Mouse (Mus musculus) thymus, postnatal 14 days (tissue): ENCODE results near the gene Snx33.
"Not testable (repeated sequence)": the region's sequence is repeated elsewhere in the genome, so short reads cannot be mapped to it uniquely, and the experiment has no call there.

Source experiments
- DNase-seq: peaks from one replicate; pipeline ENCODE4 v3.0.0; 2021

Gene Snx33

GRCm38 (mm10) chr9:56928041-56928811 is at the start of gene Snx33:
Gene Snx33, minus strand, starts transcription at chr9:56928371.
- DNase-seq: peak; percentile 88

DNA sequence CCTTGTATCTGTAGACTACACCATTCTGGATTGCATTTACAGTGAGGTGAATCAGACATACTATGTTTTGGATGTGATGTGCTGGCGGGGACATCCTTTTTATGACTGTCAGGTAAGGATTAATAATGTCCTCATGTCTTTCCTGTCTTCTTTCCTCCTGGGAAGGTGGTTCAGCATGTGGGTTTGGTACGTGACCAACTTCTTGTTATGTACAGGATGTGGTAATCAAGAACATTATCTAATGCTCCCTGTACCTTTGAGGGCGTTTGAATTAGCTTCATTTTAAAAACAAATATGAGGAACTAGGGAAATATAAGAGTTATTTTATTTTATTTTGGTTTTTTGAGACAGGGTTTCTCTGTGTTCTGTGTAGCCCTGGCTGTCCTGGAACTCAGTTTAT is 47.0 kb upstream of the Snx33 start:
- no peak for DNase-seq

DNA sequence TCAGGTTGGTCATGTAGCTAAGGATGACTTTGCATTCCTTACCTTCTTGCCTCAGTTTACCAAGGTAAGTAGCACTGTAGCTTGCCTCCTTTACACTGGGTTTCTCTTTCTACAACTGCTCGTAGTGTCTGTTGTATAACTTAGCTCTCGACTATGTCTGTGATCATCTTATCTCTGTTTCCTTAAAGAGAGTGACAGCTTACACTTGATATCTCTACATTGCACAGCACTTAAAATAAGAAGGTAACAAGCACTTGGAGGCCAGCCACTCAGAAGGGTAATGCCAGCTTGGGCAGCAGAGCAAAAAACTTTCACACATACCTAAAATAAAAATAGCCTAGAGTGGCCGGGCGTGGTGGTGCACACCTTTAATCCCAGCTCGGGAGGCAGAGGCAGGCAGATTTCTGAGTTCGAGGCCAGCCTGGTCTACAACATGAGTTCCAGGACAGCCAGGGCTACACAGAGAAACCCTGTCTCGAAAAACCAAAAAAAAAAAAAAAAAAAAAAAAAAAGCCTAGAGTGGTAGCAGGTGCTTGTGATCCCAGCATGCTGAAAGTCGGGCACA is 45.9 kb upstream of the Snx33 start:
- DNase-seq: no peak

DNA sequence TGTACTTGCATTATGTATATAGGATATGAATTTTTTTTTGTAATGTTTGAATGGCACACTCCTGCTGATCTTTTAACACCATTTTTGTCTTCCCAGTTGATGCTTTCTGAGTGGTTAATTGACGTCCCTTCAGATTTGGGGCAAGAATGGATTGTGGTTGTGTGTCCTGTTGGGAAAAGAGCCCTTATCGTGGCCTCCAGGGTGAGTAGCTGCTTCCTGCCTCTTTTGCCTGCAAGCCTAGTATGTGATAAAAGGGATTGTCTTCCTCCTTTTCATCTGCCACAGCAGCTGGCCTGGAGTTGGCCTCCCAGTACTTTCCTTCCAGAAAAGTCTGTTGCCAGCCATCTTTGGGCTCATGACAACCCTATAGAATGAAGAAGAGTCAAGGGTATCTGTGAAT is 42.0 kb upstream of the Snx33 start:
- no peak for DNase-seq

GRCm38 (mm10) chr9:56961591-56961990 is 33.4 kb upstream of the Snx33 start:
- DNase-seq: no peak

GRCm38 (mm10) chr9:56958689-56959088 is 30.5 kb upstream of the Snx33 start:
- no peak for DNase-seq

- no peak for DNase-seq
Observed at GRCm38 (mm10) chr9:56956966-56957675, 28.9 kb upstream of the Snx33 start.

DNA sequence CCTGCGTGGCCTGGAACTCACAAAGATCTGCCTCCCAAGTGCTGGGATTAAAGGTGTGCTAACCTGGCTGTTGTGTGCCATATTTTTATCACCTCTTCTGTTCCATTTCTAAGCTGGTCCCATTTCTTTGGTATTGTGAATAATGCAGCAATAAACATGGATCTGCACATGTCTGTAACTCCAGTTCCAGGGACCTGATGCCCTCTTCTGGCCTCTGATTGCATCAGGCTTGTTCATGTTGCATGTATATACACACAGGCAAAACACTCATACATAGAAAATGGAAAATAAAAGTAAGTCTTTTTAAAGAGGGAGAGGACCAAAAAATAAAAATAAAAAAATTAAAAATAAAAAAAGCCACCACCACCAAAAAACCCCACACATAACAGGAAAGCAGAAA is 25.4 kb upstream of the Snx33 start:
- no peak for DNase-seq

DNA sequence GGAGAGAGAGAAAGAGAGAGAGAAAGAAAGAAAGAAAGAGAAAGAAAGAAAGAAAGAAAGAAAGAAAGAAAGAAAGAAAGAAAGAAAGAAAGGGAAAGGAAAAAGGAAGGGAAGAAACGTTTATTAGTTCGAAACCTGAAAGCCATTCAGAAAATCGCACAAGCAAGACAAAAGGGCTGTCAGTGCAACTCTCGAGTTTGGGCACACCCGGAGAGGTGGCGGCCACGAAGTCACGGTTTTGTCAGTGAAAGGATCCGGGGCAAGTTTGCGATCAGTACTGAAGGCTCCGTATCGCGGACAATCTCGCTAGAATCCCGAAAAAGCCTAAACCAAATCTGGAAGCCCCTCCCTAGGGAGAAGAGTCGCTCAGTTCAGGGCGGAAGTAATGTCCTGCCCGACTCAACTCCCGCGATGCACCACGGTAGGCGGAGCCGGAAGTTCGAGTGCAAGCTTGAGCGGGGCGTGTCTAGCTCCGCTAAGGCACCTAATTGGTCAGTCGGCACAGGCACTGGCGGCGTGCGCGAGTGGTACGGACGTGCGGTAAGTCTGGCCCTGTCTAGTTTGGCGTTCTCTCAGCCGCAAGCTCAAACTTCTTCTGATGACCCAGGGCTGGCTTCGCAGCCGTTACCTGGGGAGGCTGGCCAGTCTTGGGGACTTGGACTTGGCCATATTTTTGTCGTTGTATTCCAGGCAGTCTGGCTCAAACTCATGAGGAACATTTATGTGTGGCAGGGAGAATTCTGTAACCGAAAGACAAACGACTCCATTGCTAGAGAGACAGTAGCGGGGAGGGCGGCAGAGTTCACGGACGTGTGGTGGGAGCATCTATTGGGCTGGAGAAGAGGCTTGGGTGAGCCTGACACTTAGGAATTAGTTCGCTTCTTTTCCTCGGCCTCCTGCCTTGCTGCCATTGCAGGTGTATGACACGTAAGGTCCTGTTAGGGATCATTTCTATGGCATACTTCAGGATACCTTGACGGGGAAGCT is 22.5 kb upstream of the Snx33 start, which contains the start of gene Snupn:
TSS of gene Snupn (plus strand) at position 465 of the 987 bp plus-strand sequence.
- peak; percentile 97 for DNase-seq

GRCm38 (mm10) chr9:56949767-56950166 is 21.6 kb upstream of the Snx33 start:
- peak; percentile 11 for DNase-seq

GRCm38 (mm10) chr9:56948699-56949098 is 20.5 kb upstream of the Snx33 start:
- not testable (repeated sequence) for DNase-seq

DNA sequence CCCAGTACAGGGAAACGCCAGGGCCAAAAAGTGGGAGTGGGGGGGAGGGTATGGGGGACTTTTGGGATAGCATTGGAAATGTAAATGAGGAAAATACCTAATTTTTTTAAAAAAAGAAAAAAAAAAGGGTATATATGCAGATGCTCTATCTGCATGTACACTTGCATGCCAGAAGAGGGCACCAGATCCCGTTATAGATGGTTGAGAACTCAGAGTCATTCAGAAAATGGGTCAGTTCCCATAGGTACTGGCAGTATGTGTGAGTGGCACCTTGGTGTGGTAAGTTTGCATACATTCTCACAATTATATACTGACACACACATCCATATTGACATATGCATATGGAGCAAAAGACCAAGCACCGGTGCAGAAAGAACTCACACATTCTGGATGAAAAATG is 19.3 kb upstream of the Snx33 start:
- DNase-seq: peak; percentile 61

GRCm38 (mm10) chr9:56938374-56938773 is 10.2 kb upstream of the Snx33 start:
- no peak for DNase-seq

DNA sequence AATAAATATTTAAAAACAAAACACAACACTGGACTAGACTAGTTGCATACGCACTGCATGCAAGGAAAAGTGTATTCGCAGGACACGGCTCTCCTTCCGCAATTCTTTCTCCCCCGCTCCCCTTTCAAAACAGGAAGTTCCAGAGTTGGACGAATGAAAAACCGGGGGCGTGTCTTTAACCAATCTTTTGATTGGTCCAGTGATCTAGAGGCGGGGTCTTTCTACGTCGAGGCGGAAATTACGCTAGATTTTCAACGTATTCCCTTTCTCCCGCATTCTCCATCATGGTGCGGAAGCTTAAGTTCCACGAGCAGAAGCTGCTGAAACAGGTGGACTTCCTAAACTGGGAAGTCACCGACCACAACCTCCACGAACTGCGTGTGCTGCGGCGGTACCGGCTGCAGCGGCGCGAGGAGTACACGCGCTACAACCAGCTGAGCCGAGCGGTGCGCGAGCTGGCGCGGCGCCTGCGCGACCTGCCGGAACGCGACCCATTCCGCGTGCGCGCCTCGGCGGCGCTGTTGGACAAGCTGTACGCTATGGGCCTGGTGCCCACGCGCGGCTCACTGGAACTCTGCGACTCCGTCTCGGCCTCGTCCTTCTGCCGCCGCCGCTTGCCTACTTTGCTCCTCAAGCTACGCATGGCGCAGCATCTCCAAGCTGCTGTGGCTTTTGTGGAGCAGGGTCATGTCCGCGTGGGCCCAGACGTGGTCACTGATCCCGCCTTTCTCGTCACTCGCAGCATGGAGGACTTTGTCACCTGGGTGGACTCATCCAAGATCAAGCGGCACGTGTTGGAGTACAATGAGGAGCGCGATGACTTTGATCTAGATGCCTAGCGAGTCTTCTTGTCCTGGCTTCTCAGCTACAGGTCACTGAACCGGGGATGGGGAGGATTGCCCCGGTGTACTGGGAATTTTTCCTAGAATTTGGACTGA is 9.3 kb upstream of the Snx33 start, which contains the start of gene Imp3:
TSS of gene Imp3 (plus strand) at position 253 of the 938 bp plus-strand sequence.
- DNase-seq: peak; percentile 93

- no peak for DNase-seq
Observed at GRCm38 (mm10) chr9:56936861-56937222, 8.7 kb upstream of the Snx33 start.

- no peak for DNase-seq
Observed at GRCm38 (mm10) chr9:56930556-56930955, 2.4 kb upstream of the Snx33 start.

- DNase-seq: no peak
Observed at GRCm38 (mm10) chr9:56929496-56929895, 1.3 kb upstream of the Snx33 start.

DNA sequence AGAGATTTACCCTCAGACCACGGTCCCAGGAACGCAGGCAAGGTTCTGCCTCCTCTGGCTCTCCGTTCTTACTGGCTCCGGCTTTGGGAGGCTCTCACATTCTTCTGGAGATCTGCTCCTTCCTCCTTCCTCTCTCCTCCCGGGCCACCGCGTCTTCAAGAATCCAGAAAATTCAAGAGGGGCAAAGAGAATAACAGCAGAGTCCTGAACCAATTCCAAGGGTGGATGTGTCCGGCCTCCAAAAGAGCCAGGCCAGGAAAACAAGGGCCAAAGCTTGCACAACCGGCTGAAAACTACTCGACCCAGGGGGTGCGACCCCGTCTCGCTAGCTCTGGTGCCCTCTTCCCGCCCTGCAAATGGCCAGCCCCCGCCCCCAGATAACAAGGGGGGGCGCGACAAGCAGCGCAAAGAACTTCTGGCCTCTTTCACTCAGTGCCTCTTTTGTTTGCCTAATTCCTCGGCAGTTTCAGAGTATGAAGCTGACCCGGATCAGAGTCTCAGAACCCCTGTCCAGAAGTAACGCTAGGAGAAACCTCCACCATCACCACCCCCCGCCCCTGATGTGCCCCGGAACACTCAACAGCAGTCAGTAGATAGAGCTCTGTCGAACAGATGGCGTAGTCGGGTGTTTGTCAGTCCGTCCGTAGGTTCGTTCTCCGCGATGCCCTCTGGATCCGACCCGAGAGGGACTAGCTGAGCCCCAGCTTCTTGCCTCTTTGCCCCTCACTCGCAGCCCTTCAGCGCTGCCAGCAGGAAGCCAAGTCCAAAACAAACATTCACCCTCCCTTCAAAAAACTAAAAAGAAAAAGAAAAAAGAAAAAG is 769 bp downstream of the Snx33 start:
- peak; percentile 41 for DNase-seq

DNA sequence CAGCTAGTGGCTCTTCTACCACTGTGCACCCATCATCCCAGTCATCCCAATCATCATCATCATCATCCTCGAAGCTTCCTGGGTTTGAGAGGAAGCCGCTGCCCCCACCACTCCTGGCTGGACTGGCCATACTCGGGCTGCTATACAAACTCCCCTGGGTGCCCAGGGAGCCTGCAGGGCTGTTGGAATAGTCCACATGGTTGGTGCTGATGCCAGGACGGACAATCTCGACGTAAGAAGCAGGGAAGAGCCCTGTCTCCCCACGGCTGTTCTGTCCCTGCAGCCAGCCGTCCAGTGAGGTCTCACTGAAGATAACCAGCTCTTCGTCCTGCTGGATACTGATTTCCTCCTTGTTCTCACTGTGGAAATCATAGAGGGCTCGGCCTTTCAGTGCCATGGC is 1.8 kb downstream of the Snx33 start:
- DNase-seq: no peak

- DNase-seq: no peak
Observed at GRCm38 (mm10) chr9:56926025-56926360, 2.2 kb downstream of the Snx33 start.
